Mouse (Mus musculus) adrenal gland, adult 2 months (tissue): ENCODE results near the gene Isoc2b. TPM values are rescaled to one million over a fixed set of nuclear protein-coding genes. Genes with fewer than 3 reads are reported as not detected.
"Not testable (repeated sequence)": the region's sequence is repeated elsewhere in the genome, so short reads cannot be mapped to it uniquely, and the experiment has no call there.

Experiments used
- DNase-seq: peaks from one replicate; pipeline ENCODE4 v3.0.0; 2021
- long read RNA-seq: library from polyadenylated mRNA; stranded (forward); transcript quantifications from one replicate; pipeline ENCODE4 v2.0.0, GENCODE M21; 2021
- polyA plus RNA-seq: library from polyadenylated mRNA; depleted of rRNA; stranded (reverse); fragments of >200 nt; gene quantifications from 2 replicates; pipeline ENCODE4 v1.2.3, GENCODE M21; 2012; rRNA removed
- total RNA-seq, 2 experiments: library from RNA; stranded (reverse); gene quantifications; 2 replicates each; pipeline ENCODE4 v1.2.3; 2021

Isoc2b gene
- total RNA-seq (10 to 100 TPM; 10.9 to 23.8 TPM), polyA plus RNA-seq (75.4 and 78.2 TPM in 2 replicates)
- long read RNA-seq, transcript Isoc2b-201 (6 exons, 1,080 nt), result major isoform, 13 of 13 reads
- long read RNA-seq, partial matches to known transcripts, result 0 of 13 reads
- long read RNA-seq, other reads (novel, unspliced or antisense), result 0 of 13 reads

- DNase-seq, result no peak
Measured at GRCm38 (mm10) chr7:4870133-4870532, at the start of gene Isoc2b. TSS of gene Isoc2b (minus strand) at chr7:4870258.

GRCm38 (mm10) chr7:4919096-4919495, 49.0 kb upstream of the Isoc2b start:
- no peak for DNase-seq

DNA sequence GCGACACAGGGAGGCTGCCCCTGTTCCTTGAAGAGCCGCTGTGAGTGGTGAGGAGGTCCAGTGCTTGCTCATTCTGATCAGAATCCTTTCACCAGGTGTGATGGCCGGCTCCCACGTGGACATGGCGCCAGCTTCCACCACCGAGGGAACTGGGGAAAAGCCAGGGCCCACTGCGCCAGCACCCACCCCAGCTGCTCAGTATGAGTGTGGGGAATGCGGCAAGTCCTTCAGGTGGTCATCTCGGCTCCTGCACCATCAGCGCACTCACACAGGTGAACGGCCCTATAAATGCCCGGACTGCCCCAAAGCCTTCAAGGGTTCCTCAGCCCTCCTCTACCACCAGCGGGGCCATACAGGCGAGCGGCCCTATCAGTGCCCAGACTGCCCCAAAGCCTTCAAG, 48.6 kb upstream of the Isoc2b start:
- no peak for DNase-seq

- DNase-seq, result no peak
Measured at GRCm38 (mm10) chr7:4917494-4917893, 47.4 kb upstream of the Isoc2b start.

- no peak for DNase-seq
Measured at GRCm38 (mm10) chr7:4915669-4916416, 45.8 kb upstream of the Isoc2b start.

GRCm38 (mm10) chr7:4915007-4915665, 45.1 kb upstream of the Isoc2b start, which contains the start of gene Zfp628:
TSS of gene Zfp628 (plus strand) at chr7:4915217.
- peak; percentile 96 for DNase-seq

DNA sequence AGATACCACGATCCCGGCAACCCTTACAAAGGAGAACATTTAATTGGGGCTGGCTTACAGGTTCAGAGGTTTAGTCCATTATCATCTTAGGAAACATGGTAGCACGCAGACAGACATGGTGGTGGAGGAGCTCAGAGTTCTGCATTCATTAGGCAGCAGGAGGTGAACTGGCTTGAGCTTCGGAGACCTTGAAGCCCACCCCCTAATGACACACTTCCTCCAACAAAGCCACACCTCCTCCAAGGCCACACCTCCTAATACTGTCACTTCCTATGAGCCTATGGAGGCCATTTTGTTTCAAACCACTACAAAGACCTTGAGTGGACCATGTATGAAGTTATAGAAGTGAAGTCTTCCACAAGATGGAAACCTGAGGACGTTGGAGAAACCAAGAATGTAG, 42.2 kb upstream of the Isoc2b start:
- DNase-seq, result no peak

DNA sequence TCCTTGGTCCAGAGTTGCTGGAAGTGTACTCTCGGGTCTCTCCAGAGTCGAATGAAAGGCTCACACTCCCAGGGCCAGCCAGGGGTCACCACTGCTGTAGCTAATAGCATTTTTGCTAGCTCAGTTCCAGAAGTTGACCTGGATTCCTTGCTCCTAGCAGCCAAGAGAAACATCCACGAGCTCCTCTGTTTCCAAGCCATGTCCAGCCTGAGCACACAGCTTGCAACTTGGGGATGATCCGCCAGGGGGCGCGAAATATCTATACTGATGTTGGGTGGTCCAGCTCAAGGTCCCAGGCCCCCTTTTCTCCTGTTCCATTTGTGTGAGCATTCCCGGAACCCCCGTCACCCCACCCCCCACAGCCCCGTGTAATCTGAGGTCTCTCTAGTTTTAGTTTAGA, 41.5 kb upstream of the Isoc2b start:
- DNase-seq, result no peak

GRCm38 (mm10) chr7:4906466-4906950, 36.5 kb upstream of the Isoc2b start, which contains the start of gene Gm36210:
TSS of gene Gm36210 (minus strand) at chr7:4906516.
- no peak for DNase-seq

- DNase-seq, result no peak
Measured at GRCm38 (mm10) chr7:4902404-4902803, 32.3 kb upstream of the Isoc2b start.

- no peak for DNase-seq
Measured at GRCm38 (mm10) chr7:4901171-4901570, 31.1 kb upstream of the Isoc2b start.

DNA sequence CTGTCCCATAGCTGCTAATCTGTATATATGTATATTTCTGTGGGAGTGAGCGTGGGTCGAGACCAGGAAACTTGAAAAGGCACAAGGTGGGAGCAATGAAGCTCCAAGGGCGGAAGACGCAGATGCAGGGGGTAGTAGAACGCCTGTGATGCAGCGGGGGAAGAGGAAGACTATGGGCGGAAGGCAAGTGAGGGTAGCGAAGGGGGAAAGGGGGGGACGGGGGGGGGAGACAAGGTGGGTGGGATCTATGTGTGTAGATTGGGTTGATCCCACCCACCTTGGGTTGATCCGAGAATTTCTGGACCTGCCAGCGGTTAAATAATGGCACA, 30.4 kb upstream of the Isoc2b start:
- DNase-seq, result no peak

DNA sequence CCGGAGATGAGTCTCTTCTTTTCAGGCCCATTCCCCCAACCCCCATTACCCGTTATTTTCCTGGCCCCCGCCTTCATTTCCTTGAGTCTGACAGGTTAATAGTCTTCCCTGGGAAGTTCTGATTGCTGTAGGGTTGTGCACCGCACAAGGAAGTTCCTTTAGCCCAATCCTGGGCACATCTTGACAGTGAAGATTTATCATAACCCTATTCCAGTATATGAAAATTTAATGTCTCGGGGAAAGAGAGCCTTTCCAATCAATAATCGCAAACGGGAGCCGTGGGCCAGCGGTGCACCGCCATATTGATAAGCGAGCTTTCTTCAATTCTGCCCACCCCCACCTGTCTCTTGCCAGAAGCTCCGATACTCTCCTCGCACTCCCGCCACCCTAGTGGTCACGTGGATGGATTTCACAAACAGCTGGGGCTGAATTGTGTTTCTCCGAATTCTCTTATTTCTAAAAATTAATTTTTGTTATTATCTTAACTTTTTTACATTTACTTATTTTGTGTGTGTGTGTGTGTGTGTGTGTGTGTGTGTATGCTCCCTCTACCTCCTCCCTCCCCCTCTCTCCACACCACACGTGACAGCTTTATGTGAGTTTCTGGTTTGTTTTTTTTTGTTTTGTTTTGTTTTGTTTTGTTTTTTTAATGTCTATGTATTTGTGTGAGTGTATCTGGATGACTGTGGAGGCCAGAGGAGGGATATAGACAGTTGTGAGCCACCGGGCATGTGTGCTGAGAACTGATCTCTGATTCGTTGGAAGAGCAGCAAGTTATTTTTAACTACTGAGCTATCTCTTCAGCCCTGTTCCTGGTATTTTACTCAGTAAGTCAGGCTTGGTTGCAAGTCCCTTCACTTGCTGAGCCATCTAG, 29.8 kb upstream of the Isoc2b start:
- DNase-seq, result peak; percentile 53

- no peak for DNase-seq
Measured at GRCm38 (mm10) chr7:4898851-4899648, 29.0 kb upstream of the Isoc2b start.

DNA sequence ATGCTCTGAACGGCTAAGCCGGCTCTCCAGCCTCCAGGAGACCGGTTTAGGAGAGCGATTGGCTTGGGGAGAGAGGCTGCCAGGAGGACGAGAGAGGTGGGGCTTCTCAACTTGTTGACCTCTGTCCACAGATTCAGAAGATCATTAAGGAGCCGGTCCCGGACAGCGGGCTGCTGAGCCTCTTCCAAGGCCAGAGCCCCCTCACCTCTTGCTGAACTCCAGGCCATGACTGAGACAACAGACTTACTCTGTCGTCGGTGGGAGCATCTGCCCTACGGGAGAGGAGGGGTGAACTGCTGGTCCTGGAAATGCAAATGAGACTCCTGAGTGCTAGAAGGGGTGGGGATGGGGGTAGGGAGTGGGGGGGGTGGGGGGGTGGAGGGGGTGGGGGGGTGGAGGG, 25.1 kb upstream of the Isoc2b start:
- DNase-seq, result no peak

- no peak for DNase-seq
Measured at GRCm38 (mm10) chr7:4886680-4887079, 16.6 kb upstream of the Isoc2b start.

GRCm38 (mm10) chr7:4879036-4879435, 9.0 kb upstream of the Isoc2b start:
- not testable (repeated sequence) for DNase-seq

GRCm38 (mm10) chr7:4878186-4878585, 8.1 kb upstream of the Isoc2b start:
- DNase-seq, result peak; percentile 26

- no peak for DNase-seq
Measured at GRCm38 (mm10) chr7:4877226-4877625, 7.2 kb upstream of the Isoc2b start.

DNA sequence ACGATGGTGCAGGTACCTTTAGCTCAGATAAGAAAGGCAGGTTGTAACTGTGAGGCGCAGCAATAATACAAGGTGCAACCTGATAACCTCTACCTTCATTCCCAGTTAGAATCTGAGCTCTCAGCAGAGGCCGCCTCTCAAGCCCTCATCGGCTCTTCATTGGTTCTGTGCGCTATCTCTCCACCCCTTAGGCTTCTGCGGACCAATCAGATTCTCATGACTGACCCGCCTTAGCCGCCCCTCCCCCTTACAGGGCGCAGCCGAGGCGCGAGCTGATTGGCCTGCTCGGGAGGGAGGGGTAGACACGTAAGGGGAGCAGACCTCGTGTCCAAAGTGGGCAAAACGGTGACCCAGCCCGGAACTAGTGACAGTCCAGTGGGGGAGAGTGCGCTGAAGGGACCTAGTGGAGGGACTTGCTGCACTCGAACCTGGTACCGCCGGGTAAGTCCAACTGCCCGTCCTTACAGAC, 6.7 kb upstream of the Isoc2b start, which contains the start of gene Isoc2a:
Gene Isoc2a, plus strand, starts transcription at position 401 of the 469 bp plus-strand sequence.
- peak; percentile 95 for DNase-seq

DNA sequence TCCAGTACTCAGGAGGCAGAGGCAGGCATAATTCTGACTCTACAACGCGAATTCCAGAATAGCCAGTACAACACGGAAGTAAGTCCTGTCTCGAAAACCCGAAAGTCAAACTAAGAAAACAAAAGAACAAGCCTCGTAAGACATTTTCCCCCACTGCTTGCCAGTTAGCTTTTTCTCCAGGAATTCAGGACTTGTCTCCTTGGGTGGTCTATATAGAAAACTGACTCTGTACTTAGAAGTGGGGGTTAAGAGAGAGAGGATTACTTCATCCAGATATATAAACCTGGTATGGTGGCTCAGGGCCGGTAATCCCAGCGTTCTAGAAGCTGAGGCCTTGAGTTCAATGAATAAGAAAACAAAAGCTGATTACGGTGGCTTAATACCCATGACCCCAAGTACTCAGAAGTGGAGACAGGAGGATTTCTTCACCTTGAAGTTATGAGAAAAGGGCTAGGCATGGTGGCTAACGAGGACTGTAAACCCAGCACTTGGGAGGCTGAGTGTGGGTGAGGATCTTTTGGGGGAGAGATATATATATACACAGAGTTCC, 3.4 kb downstream of the Isoc2b start:
- DNase-seq, result no peak
